10 mouse cellular contexts compared by ENCODE assay signal in the genomic region with DNA sequence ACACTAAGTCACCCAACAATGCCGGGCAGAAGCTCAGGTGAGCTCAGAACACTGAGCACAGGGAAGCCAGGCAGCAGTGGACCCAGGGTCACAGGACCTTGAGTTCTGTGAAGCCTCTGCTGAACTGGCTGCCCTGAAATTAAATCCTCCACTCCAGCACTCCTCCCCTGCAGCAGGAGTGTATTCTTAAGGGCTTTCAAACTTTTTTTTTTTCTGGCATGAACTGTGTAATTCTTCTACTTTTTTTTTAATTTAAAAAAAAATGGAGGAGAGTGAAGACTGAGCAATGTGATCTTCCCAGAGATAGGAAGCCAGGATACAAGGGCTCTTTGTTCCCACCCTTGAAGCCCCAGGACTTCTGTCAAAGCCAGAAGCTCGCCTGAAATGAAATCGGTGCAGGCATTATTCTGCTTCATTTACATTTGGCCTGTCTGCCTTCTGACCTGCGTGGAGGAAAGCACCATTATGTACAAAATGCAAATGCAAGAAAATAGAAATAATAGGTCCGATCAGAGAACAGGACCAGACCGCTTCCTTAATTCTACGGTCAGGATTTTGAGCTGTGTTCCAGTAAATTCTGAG.
DNase-seq lines count a peak whose midpoint lies in the region; ATAC-seq lines count a peak whose summit lies in the region.
"Had no signal": no experiment of that assay in that cellular context is flagged by ENCODE, and none has a peak within 500 bp of the region (broad histone marks: within the 10 kb centered on the region; RNA-seq: fewer than 3 reads in every experiment).

No protein-coding gene starts in this region.

- no peaks in the 10 kb centered on the region for H3K9me3 ChIP-seq in kidney, embryonic 15.5 days (replicated peaks)
- H3K9me3 ChIP-seq in forebrain, embryonic 12.5 days = no peaks in the 10 kb centered on the region
- no peaks in the 10 kb centered on the region for H3K9me3 ChIP-seq in neural tube, embryonic 14.5 days (ENCODE audit: control insufficient read depth, low read length)

- WGBS in kidney, embryonic 15.5 days = 36% methylated on average over 7 of the region's 7 CpGs
- 11% methylated on average over 7 of the region's 7 CpGs for WGBS in forebrain, embryonic 12.5 days
- 17% methylated on average over 7 of the region's 7 CpGs for WGBS in neural tube, embryonic 14.5 days

- H3K4me1 ChIP-seq in kidney, embryonic 15.5 days = peaks cover 56% of the 10 kb centered on the region
- H3K4me1 ChIP-seq in forebrain, embryonic 12.5 days = peaks cover 37% of the 10 kb centered on the region
- peaks cover 23% of the 10 kb centered on the region for H3K4me1 ChIP-seq in neural tube, embryonic 14.5 days (ENCODE audit: control insufficient read depth, insufficient read depth, low read length)

- H3K4me2 ChIP-seq in kidney, embryonic 15.5 days = no peak overlapping the region
- peak overlapping the region; percentile 25 for H3K4me2 ChIP-seq in forebrain, embryonic 12.5 days
- 0 out of 2 replicates have a peak overlapping the region, but pooled peaks have one; percentile 14 for H3K4me2 ChIP-seq in neural tube, embryonic 14.5 days (ENCODE audit: low read depth, low read length)

- no peak for DNase-seq in kidney, postnatal 4 days
- DNase-seq in kidney, postnatal 25 days = peak; percentile 4 to 43
- DNase-seq in thymus, adult 18-20 months = no peak
- DNase-seq in c-Kit-positive CD71-positive TER-119-positive erythroid progenitor cells, embryonic 14.5 days (ENCODE audit: low spot score) = no peak
- no peak for DNase-seq in thymus, postnatal 25 days
- DNase-seq: lung, postnatal 36 days had no signal

- no peak overlapping the region for H3K9ac ChIP-seq in kidney, embryonic 15.5 days
- H3K9ac ChIP-seq in forebrain, embryonic 12.5 days = no peak overlapping the region
- H3K9ac ChIP-seq in neural tube, embryonic 14.5 days (replicated peaks; ENCODE audit: low read depth, low read length) = no peak overlapping the region

- peak overlapping the region; percentile 93 for H3K27ac ChIP-seq in kidney, embryonic 15.5 days
- H3K27ac ChIP-seq in forebrain, embryonic 12.5 days = peak overlapping the region; percentile 81
- H3K27ac ChIP-seq in neural tube, embryonic 14.5 days (ENCODE audit: low read depth, low read length) = peak overlapping the region; percentile 71

- H3K4me3 ChIP-seq in kidney, embryonic 15.5 days (replicated peaks) = no peak overlapping the region
- H3K4me3 ChIP-seq in forebrain, embryonic 12.5 days (replicated peaks) = no peak overlapping the region
- H3K4me3 ChIP-seq in neural tube, embryonic 14.5 days (ENCODE audit: low read depth, low read length) = no peak overlapping the region

- H3K36me3 ChIP-seq in kidney, embryonic 15.5 days = no peaks in the 10 kb centered on the region
- no peaks in the 10 kb centered on the region for H3K36me3 ChIP-seq in forebrain, embryonic 12.5 days (replicated peaks)
- H3K36me3 ChIP-seq in neural tube, embryonic 14.5 days (ENCODE audit: control insufficient read depth, insufficient read depth, low read length) = no peaks in the 10 kb centered on the region
- H3K36me3 ChIP-seq: G1E had no signal

- no peaks in the 10 kb centered on the region for H3K27me3 ChIP-seq in kidney, embryonic 15.5 days
- peaks cover 11% of the 10 kb centered on the region for H3K27me3 ChIP-seq in forebrain, embryonic 12.5 days
- no peaks in the 10 kb centered on the region for H3K27me3 ChIP-seq in neural tube, embryonic 14.5 days (ENCODE audit: control insufficient read depth, insufficient read depth, low read length)

- no peak for ATAC-seq in kidney, embryonic 15.5 days (replicated peaks; ENCODE audit: low FRiP score)
- peak; percentile 30; the same call in 1 of the 2 replicates for ATAC-seq in forebrain, embryonic 12.5 days (ENCODE audit: low FRiP score)
- ATAC-seq in neural tube, embryonic 14.5 days (ENCODE audit: low read depth) = peak; percentile 36; the same call in 1 of the 2 replicates

Comparison
In these comparisons a context has a peak if more than half of its experiments do, and no peak if none do; other contexts are left out.
1. DNase-seq: peak in kidney, postnatal 25 days (2 of 2); none in kidney, postnatal 4 days (0 of 2), thymus, adult 18-20 months (0 of 2), c-Kit-positive CD71-positive TER-119-positive erythroid progenitor cells, embryonic 14.5 days (single experiment) and thymus, postnatal 25 days (single experiment).
2. Peak in every context shown above with its lines, with median percentiles within 50 percentile points of each other: H3K27ac ChIP-seq.